8 mouse cellular contexts compared by ENCODE assay signal in genomic region chr2:150904272-150904935, GRCm38 (mm10). TPM values are rescaled to one million over a fixed set of nuclear protein-coding genes. Genes with fewer than 3 reads are reported as not detected.
A peak's percentile ranks its signal among the peaks of the same experiment; 100 is the strongest.
DNase-seq lines count a peak whose midpoint lies in the region; ATAC-seq and TF ChIP-seq lines count a peak whose summit lies in the region.

Abhd12 (minus strand) TSS chr2:150904741.

- peak within 1 kb of the TSS; percentile 72 for H3K4me3 ChIP-seq in cortical plate, adult 2 months (ENCODE audit: insufficient read depth, low read length)

- peak within 1 kb of the TSS; percentile 85 for H3K27ac ChIP-seq in cortical plate, adult 2 months (ENCODE audit: insufficient read depth, low read length)

- peak; percentile 93 for ATAC-seq in activated CD4-positive, CD25-positive, alpha-beta regulatory T cell, adult 4 months
- ATAC-seq in megakaryocyte progenitor cell, adult 5-6 weeks (replicated peaks; ENCODE audit: poor library complexity): peak; percentile 88

- no peak for TF ChIP-seq CTCF in cortical plate, adult 2 months (IDR thresholded peaks at IDR 0.05; ENCODE audit: extremely low read depth, insufficient read depth, low read length)

- TF ChIP-seq POLR2A in cortical plate, adult 2 months (IDR thresholded peaks at IDR 0.05; ENCODE audit: extremely low read depth, insufficient read depth, low read length): peak; percentile 83

- peak; percentile 99 for DNase-seq in gastrocnemius, postnatal 10 days
- peak; percentile 97 for DNase-seq in induced T-regulatory cell, adult 2 months (ENCODE audit: low read depth)
- DNase-seq in left cerebral cortex, adult 9 months (ENCODE audit: low spot score in 2 of 2): peak; percentile 89 to 96
- DNase-seq in right cerebral cortex, postnatal 14 days: peak; percentile 98
- peak; percentile 97 to 99 for DNase-seq in urinary bladder, postnatal 36 days (ENCODE audit: low spot score in 2 of 2)

- H3K4me1 ChIP-seq in cortical plate, adult 2 months (ENCODE audit: control insufficient read depth, insufficient read depth, low read length): peaks cover 7% of the 10 kb centered on the region; the same call in 1 of the 2 replicates

RNA-seq across cellular contexts. Expression of gene Abhd12, which starts in this region (rescaled TPM):
- polyA plus RNA-seq in activated CD4-positive, CD25-positive, alpha-beta regulatory T cell, adult 4 months (2017; shearing (Covaris generic)): 10 to 100 TPM; 14.7 to 15.9 TPM
- polyA plus RNA-seq in cortical plate, adult 2 months (2012; rRNA removed): 352 and 361 TPM in 2 replicates
- total RNA-seq in gastrocnemius, postnatal 10 days (2021): 10 to 100 TPM; 28.0 to 32.3 TPM
- total RNA-seq in megakaryocyte progenitor cell, adult 5-6 weeks (2015): 27.3 and 30.5 TPM in 2 replicates
- 27.2 and 56.0 TPM in 2 replicates for total RNA-seq in megakaryocyte progenitor cell, adult 5-6 weeks (2017)

Comparison
In these comparisons a context has a peak if more than half of its experiments do, and no peak if none do; other contexts are left out.
1. Peak in every context shown above with its lines: DNase-seq, ATAC-seq, H3K4me3 ChIP-seq and H3K27ac ChIP-seq.
2. RNA of gene Abhd12 (polyA plus RNA-seq): 352 to 361 TPM in cortical plate, adult 2 months; 14.7 to 15.9 TPM in activated CD4-positive, CD25-positive, alpha-beta regulatory T cell, adult 4 months; every median in the first group is over 10 times any median in the second.